Mouse (Mus musculus): Measurements from ENCODE around the gene Cdkn2aipnl.

DNA sequence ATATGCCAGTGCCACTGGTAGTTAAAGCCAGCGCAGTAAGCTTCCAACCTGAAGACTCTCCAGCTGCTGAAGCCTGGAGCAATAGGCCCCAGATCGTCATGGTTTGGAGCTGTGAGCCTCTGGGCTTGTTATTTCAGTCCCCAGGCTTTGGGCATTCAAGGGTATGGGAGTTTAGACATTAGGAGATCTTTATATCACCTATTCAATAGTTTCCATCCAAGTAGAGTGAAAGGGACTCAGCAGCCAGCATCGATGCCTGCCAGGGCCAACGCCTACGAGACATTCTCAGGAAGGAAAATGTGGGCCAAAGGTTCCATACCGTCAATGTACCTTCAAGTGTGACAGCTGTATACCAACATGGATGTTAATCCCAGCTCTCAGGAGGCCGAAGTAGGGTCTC lies 5.2 kb upstream of the Cdkn2aipnl start:
- TF ChIP-seq CTCF (IDR thresholded peaks at IDR 0.05; ENCODE audit: low read depth) (no peak), EP300 (IDR thresholded peaks at IDR 0.05; ENCODE audit: low read depth) (no peak)
